Mouse (Mus musculus) liver, adult 2 months (tissue): ENCODE results near the gene Cldn14. TPM values are rescaled to one million over a fixed set of nuclear protein-coding genes. Genes with fewer than 3 reads are reported as not detected.

Experiments used
- DNase-seq: peaks from one replicate; pipeline ENCODE4 v3.0.0-alpha.2; 2011; ENCODE audit warnings: low read depth, low spot score; ENCODE audit errors: extremely low read depth
- H3K27ac ChIP-seq: fragments of 200-500 bp; replicated peaks from 2 replicates; pipeline ENCODE4 v1.5.1; 2012; ENCODE audit warnings: low read depth, mild to moderate bottlenecking, control low read depth, inconsistent platforms, low read length; ENCODE audit not compliant: insufficient read depth
- H3K27me3 ChIP-seq: fragments of 200-500 bp; 2 replicates; pipeline ENCODE4 v1.6.1; 2012; ENCODE audit warnings: mild to moderate bottlenecking, moderate library complexity, low read length, inconsistent platforms; ENCODE audit not compliant: control insufficient read depth, insufficient read depth
- H3K36me3 ChIP-seq: fragments of 200-500 bp; 2 replicates; pipeline ENCODE4 v1.6.1; 2012; ENCODE audit warnings: low read length, inconsistent platforms; ENCODE audit not compliant: control insufficient read depth, insufficient read depth
- H3K4me1 ChIP-seq: fragments of 200-500 bp; 2 replicates; pipeline ENCODE4 v1.6.1; 2011; ENCODE audit warnings: low read length; ENCODE audit not compliant: control insufficient read depth, insufficient read depth
- H3K4me3 ChIP-seq: fragments of 200-500 bp; 2 replicates; pipeline ENCODE4 v1.5.1; 2011; ENCODE audit warnings: low read depth, mild to moderate bottlenecking, control low read depth, low read length, moderate library complexity; ENCODE audit not compliant: insufficient read depth
- H3K79me2 ChIP-seq: fragments of 200-500 bp; 2 replicates; pipeline ENCODE4 v1.6.1; 2012; ENCODE audit warnings: inconsistent platforms, mild to moderate bottlenecking, low read length, moderate library complexity; ENCODE audit not compliant: control insufficient read depth, insufficient read depth
- H3K9ac ChIP-seq: fragments of 200-500 bp; 2 replicates; pipeline ENCODE4 v1.6.1; 2012; ENCODE audit warnings: low read depth, mild to moderate bottlenecking, control low read depth, inconsistent platforms, low read length
- CTCF ChIP-seq: fragments of 200-500 bp; IDR thresholded peaks from 2 replicates; pipeline ENCODE4 v1.5.1; 2011; ENCODE audit warnings: low read depth, low read length, control low read depth
- POLR2A ChIP-seq: fragments of 200-500 bp; IDR thresholded peaks from 2 replicates; pipeline ENCODE4 v1.6.1; 2011; ENCODE audit warnings: low read length, control low read depth; ENCODE audit not compliant: insufficient read depth; ENCODE audit errors: extremely low read depth
- WGBS: fragments of 180-500 bp; shearing (Covaris S2); methylation state at CpG from one replicate; pipeline ENCODE4 v1.1.7; 2018; 5-methylcytosine and 5-hydroxymethylcytosine counted together
- polyA plus RNA-seq: library from polyadenylated mRNA; depleted of rRNA; stranded (reverse); fragments of >200 nt; gene quantifications from 2 replicates; pipeline ENCODE4 v1.2.3, GENCODE M21; 2012
- total RNA-seq: library from RNA; depleted of rRNA; stranded (reverse); fragments of >200 nt; gene quantifications from 2 replicates; pipeline ENCODE4 v1.2.3, GENCODE M21; 2014

Cldn14 gene
- total and polyA plus RNA-seq, 2 experiments = 8.4 to 37.4 TPM

DNA sequence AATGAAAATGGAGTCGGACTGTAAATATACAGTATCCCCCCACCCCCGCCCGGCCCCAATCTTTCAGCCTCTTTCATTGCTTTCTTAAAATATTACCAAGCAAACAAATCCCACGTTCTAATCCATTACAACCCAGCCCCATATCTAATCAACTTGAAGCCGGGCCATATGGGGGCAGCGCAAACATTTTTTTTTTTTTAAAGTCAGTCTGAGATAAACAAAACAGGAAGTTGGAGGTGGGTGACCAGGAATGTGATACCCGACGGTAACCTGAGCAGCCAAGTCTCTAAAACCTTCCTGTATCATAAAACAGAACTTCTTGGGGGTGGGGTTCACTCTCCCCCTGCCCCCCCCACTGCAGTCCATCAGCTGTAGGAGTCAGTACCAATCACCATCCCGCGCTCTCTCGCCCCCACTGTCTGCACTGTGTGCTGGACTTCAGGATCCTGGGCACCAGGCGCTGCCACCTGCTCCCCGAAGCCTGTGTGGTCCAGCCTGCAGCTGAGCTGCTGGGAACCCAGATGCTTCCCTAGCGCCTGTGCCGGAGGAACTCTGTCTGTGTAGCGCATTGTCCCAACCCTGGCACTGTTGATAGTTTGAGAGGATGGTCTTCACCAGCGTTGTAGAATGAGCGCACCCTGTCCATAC, 32.6 kb upstream of the Cldn14 start:
- TF ChIP-seq POLR2A (no peak), CTCF (no peak)
- Histone ChIP-seq H3K36me3 (no peaks in the 10 kb centered on the region), H3K9ac (no peak overlapping the region), H3K79me2 (no peaks in the 10 kb centered on the region), H3K27me3 (peaks cover 5% of the 10 kb centered on the region; the same call in 1 of the 2 replicates), H3K27ac (no peak overlapping the region), H3K4me3 (no peak overlapping the region), H3K4me1 (no peaks in the 10 kb centered on the region)
- 51% methylated on average over 18 of the region's 18 CpGs for WGBS
- DNase-seq = no peak

DNA sequence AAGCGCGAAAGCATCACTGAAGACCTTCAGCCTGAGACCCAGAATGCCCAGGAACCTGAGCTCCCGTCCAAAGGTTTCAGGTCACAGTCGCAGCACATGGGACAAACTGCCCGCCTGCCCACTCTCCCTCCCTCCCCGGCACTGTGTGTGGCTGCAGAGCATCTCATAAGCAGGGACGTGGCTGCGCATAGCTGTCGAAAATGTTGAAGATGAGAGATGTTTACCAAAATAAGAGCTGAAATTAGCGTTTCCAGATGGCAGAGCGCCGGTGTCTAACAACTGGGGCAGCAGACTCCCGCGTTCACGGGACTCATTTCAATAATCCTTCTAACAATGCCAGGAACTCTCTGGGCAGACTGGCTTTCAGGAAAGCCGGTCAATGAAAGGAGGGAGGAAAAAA, 31.8 kb upstream of the Cldn14 start:
- no peak overlapping the region for H3K27ac ChIP-seq
- no peak overlapping the region for H3K9ac ChIP-seq
- H3K27me3 ChIP-seq = peaks cover 5% of the 10 kb centered on the region; the same call in 1 of the 2 replicates
- H3K4me1 ChIP-seq = no peaks in the 10 kb centered on the region
- 41% methylated on average over 16 of the region's 16 CpGs for WGBS
- no peaks in the 10 kb centered on the region for H3K36me3 ChIP-seq
- TF ChIP-seq POLR2A = no peak
- TF ChIP-seq CTCF = no peak
- no peaks in the 10 kb centered on the region for H3K79me2 ChIP-seq
- H3K4me3 ChIP-seq = no peak overlapping the region
- no peak for DNase-seq

DNA sequence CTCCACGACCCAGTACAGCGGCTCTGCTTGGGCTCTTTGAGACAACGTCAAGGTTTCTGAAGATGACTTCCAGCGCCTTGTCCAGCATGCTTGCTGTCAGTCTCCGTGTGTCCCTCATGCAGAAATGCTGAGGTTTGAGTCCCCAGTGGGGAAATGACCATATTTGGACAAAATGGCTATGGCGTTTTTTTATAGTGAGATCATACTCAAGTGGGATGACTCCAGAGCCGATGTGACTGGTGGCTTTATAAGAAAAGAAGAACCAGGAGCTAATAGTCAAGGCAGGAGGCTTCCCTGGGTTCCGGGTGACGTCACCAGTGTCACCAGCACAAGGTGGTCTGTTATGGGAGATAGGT, 30.3 kb upstream of the Cldn14 start:
- 81% methylated on average over 9 of the region's 9 CpGs for WGBS
- Histone ChIP-seq H3K79me2 (no peaks in the 10 kb centered on the region), H3K4me1 (no peaks in the 10 kb centered on the region), H3K9ac (no peak overlapping the region), H3K27ac (no peak overlapping the region), H3K27me3 (peaks cover 5% of the 10 kb centered on the region; the same call in 1 of the 2 replicates), H3K36me3 (no peaks in the 10 kb centered on the region), H3K4me3 (no peak overlapping the region)
- TF ChIP-seq POLR2A (no peak), CTCF (no peak)
- no peak for DNase-seq

DNA sequence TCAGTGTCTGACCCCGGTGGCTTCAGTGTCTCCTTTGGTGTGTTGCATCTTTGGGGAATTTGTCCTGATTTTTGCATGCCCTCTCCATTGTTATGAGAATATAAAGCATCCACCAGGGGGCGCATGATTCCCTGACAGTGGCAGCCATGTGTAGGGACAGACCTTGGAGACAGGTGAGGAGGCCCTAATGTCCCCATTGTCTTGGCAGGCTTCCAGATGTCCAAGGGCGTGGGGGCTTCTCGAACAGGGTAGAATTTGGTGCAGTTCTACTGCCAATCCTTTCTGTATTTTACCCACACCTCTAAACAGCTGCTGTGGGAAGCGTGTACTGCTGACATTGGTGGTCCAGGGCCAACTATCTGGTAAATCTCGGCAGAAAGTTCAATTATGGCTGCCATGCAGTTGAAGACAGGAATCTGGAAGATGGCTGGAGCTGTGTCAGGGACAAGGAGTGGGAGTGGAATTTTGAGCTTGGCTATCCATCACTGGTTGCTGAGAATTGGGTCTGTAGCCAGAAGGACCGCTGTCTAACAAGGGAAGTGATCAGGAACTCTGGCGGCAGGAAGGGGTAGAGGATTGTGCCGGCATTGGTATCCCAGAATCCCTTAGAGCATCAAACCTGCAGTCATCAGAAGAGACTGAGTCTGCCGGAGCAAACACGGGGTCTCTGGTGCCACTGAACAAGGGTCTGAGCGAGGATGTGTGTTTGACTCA, 29.8 kb upstream of the Cldn14 start:
- Histone ChIP-seq H3K79me2 (no peaks in the 10 kb centered on the region), H3K9ac (no peak overlapping the region), H3K27me3 (peaks cover 5% of the 10 kb centered on the region; the same call in 1 of the 2 replicates), H3K36me3 (no peaks in the 10 kb centered on the region), H3K27ac (no peak overlapping the region), H3K4me3 (no peak overlapping the region), H3K4me1 (no peaks in the 10 kb centered on the region)
- WGBS = 60% methylated on average over 12 of the region's 12 CpGs
- DNase-seq = peak; percentile 29
- TF ChIP-seq CTCF = peak; percentile 78
- TF ChIP-seq POLR2A = no peak

DNA sequence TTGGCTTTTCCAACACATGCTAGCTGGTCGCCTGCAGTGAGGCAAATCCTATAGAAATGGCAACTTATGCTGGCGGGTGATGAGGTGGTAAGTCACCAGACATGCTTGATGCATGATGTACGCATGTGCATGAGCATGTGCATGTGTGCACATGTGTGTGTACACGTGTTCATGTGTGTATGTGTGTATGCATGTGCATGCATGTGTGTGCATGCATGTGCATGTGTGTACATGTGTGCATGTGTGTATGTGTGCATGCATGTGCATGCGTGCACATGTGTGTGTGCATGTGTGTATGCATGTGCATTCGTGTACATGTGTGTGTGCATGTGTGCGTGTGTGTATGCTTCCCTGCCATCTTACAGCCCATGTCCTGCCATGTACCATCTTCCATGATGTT, 28.6 kb upstream of the Cldn14 start:
- Histone ChIP-seq H3K4me1 (no peaks in the 10 kb centered on the region), H3K9ac (no peak overlapping the region), H3K27me3 (peaks cover 5% of the 10 kb centered on the region; the same call in 1 of the 2 replicates), H3K27ac (no peak overlapping the region), H3K79me2 (no peaks in the 10 kb centered on the region), H3K4me3 (no peak overlapping the region), H3K36me3 (no peaks in the 10 kb centered on the region)
- 88% methylated on average over 7 of the region's 7 CpGs for WGBS
- no peak for DNase-seq
- TF ChIP-seq POLR2A (no peak), CTCF (no peak)

DNA sequence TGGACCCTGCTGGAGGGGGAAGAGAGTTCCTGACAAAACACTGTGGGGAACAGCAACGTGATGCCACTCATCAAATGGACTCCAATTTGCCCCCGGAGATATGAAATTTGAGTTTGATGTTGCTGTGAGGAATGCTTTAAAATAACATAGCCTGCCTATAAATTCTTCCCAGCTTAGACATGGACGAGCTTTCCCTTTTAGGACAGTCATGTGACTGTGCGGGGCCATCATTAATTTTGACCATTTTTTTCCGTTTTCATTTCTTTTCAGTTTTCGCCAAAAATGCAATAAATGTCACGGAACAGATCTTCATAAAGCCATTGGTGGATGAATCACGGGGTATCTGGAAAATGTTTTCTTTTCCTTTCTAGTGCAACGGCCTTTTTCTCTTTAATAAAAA, 25.5 kb upstream of the Cldn14 start:
- no peak overlapping the region for H3K4me3 ChIP-seq
- no peaks in the 10 kb centered on the region for H3K36me3 ChIP-seq
- no peaks in the 10 kb centered on the region for H3K4me1 ChIP-seq
- no peak for DNase-seq
- no peak overlapping the region for H3K27ac ChIP-seq
- no peaks in the 10 kb centered on the region for H3K79me2 ChIP-seq
- WGBS = 81% methylated on average over 9 of the region's 9 CpGs
- no peaks in the 10 kb centered on the region for H3K27me3 ChIP-seq
- TF ChIP-seq CTCF (no peak), POLR2A (no peak)
- no peak overlapping the region for H3K9ac ChIP-seq
